Mouse (Mus musculus): ENCODE data around the gene Vti1a.

GRCm38 (mm10) chr19:55640251-55640650 is 324.2 kb downstream of the Vti1a start:
- TF ChIP-seq CTCF (IDR thresholded peaks at IDR 0.05; ENCODE audit: low read depth): no peak
- TF ChIP-seq EP300 (IDR thresholded peaks at IDR 0.05; ENCODE audit: low read depth): no peak
